Mouse (Mus musculus) adipocyte (in vitro differentiated cells): ENCODE results near the gene Zfp574.

Source experiments
- DNase-seq: peaks from one replicate; pipeline ENCODE4 v3.0.0-alpha.2; 2016; ENCODE audit warnings: low spot score

Gene Zfp574

GRCm38 (mm10) chr7:25072716-25073390, 486 bp downstream of the Zfp574 start:
- no peak for DNase-seq

- DNase-seq, result no peak
These were observed 1.6 kb downstream of the Zfp574 start for GRCm38 (mm10) chr7:25073924-25074323.

GRCm38 (mm10) chr7:25076296-25076662, 3.9 kb downstream of the Zfp574 start:
- no peak for DNase-seq

DNA sequence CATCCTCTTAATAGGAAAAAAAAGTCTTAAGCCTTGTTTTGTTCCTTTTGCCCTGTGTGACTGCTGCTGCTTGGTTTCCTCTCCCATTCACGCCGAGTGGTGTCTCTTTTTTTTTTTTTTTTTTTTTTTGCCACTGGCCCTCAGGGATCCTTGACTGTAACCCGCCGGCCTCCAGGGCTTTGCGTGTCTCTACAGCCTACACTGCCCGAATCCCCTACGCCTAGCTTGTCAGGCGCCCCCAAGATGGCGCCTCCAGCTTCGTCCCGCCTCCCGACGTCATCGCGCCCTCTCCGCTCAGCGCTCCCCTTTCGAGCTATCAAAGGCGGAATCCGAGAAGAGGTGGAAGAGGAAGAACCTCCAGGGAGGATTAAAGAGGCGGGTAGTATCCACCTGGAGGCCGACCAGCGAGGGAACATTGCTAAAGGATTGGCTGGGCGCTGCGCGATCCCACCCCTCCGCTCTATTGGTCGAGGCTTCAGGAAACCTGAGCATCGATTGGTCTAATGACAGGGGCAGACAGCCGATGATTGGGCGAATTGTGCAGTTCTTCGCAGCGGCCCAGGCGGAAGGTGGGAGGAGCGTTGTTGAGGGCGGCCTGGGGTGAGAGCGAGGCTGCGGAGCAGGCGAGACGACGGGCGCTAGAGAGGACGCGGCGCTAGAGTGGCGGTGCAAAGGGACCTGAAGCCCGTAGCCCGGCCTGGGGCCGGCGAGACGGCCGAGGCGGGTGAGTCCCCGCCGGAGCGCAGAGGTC, 4.5 kb downstream of the Zfp574 start:
- peak; percentile 97 for DNase-seq

DNA sequence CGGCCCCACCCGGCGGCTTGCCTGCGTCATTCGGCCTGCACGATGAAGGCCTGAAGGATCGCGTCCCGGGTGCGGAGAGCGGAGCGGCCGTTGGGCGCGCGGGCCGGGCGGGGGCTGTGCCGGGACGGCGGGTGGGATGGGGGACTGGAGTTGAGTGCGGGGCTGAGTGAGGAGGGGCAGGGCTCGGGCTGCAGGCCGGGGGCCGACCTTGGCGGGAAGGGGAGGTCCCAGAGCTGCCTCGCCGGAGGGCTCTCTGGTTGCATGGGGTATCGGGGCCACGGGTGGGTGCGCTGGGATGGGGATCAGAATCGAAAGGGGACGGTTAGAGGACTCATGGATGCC, 5.0 kb downstream of the Zfp574 start:
- DNase-seq, result no peak

DNA sequence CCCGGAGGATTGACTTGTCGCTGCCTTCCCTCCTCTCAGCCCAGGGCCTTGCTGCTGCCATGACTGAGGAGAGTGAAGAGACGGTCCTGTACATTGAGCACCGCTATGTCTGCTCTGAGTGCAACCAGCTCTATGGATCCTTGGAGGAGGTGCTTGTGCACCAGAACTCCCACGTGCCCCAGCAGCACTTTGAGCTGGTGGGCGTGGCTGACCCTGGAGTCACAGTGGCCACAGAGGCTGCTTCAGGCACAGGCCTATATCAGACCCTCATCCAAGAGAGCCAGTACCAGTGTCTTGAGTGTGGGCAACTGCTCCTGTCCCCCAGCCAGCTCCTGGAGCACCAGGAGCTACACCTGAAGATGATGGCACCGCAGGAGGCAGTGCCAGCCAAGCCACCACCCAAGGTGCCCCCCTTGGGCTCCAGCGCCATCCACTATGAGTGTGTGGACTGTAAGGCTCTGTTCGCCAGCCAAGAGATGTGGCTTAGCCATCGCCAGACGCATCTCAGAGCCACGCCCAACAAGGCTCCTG, 7.2 kb downstream of the Zfp574 start:
- DNase-seq, result no peak

GRCm38 (mm10) chr7:25080431-25080830, 8.1 kb downstream of the Zfp574 start:
- DNase-seq, result no peak

- peak; percentile 60 for DNase-seq
These were observed 10.1 kb downstream of the Zfp574 start for GRCm38 (mm10) chr7:25082510-25082909.

DNA sequence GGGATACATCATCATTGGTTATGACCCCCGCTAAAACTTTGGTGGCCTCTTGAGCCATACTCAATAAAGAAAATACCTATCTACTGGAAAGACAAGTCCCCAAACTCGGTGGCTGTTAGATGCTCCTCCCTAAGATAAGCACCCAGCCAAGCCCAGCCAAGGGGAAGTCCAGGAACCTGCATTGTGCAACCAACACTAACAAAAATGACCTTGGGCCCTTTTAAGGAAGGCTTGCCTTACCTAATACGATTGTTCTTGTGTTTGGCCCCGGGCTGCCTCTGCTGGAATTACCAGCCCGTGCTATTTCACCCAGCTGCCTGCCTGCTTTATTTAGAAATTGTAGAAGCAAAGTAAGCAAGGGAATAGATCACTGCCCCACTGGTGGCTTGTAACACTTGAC, 12.3 kb downstream of the Zfp574 start:
- peak; percentile 22 for DNase-seq

DNA sequence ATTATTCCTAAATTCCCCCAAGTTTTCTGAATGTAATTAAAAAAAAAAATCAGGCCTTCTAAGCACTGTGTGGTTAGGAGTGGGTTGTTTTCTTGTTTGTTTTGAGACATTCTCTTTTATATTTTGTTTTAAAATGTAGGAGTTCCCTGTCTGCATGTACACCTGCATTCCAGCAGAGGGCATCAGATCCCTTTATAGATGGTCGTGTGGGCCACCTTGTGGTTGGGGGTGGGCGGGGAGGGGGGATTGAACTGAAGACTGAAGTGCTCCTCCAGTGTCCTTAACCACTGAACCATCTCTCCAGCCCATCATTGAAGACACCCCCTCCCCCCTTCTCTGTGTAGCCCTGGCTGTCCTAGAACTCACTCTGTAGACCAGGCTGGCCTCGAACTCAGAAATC, 14.3 kb downstream of the Zfp574 start:
- DNase-seq, result no peak

DNA sequence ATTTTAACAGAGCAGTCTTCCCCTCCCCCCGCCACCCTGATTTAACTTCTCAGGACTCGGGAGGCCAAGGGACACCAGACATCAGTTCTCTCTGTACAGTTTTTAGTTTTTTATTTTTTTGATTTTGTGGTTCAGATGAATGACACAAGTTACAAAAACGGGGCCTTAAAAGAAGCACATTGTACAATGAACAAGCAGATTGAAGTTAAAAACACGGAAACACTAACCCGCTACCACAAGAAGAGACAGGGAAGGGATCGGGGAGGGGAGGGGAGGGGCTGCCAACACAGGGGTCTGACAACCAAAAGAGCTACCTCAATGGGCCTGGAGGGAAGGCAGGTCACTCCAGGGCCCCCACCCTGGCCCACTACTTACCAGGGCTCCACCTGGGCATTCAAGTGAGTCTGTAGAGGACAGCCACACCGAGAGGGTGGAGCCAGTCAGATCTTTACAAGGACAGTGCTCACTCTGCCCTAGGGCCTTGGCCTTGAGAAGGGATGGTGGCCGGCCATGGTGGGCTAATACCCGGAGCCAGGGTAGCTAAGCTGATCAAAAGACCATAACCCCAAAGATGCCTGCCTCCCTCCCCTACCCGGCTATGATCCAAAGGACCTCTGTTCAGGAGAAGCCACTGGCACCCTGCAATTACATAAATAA, 15.0 kb downstream of the Zfp574 start:
- no peak for DNase-seq

- no peak for DNase-seq
These were observed 15.6 kb downstream of the Zfp574 start for GRCm38 (mm10) chr7:25087972-25088371.

- DNase-seq, result no peak
These were observed 16.2 kb downstream of the Zfp574 start for GRCm38 (mm10) chr7:25088531-25088930.

GRCm38 (mm10) chr7:25088968-25089367, 16.6 kb downstream of the Zfp574 start:
- no peak for DNase-seq

DNA sequence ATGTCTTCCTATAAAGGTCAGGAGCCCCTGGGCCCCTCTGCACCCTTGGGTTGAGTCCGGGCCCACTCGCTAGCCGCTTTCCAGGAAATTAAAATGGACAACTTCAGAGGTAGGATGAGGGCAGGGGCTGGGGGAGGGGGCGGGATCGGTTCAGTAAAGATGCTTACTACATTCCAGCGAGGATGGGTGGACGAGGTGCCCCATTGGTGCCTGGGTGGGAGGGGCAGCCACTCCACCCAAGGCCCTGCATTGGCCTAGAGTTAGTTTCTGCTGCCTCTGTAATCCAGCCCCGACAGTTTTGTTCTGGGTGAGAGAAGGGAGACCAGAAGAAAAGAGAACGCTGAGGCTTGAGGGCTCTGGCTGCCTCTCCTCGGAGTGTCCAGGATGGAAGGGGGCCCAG, 17.5 kb downstream of the Zfp574 start:
- DNase-seq, result no peak

- DNase-seq, result no peak
These were observed 25.8 kb downstream of the Zfp574 start for GRCm38 (mm10) chr7:25098169-25098568.

- peak; percentile 59 for DNase-seq
These were observed 27.2 kb downstream of the Zfp574 start for GRCm38 (mm10) chr7:25099581-25099980.

DNA sequence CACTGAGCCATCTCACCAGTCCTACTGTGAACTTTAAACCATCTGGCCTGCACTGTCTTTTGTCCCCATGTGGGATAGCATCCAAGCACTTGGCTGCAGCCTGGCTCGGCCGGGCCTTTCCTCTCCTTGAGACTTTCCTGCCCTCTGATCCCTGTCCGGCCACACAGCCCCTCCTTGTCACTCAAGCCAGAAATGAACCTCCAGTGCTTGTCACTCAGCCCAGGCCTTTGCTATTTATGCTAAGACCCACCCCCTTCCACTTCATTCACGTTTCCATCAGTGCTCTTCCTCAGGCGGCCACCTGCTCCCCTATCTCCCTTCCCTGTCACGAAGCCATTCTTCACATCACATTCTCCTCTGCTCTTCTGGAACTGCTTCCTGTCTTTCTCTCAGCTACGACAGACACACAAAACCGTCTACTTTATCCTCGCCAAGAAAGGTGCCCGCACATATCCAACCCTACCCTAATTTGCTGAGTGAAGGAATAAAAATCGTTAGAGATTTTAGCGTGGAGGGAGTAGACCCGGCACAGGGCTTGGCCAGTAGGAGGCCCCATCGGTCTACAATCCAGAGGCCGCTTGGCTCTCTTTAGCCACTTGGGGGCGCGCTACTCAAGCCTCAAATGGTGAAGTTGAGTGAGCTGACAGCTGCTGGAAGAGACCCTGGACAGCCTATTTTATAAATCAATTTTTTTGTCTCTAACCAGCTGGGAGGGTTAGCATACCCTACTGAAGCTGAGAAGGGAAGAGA, 33.2 kb downstream of the Zfp574 start:
- DNase-seq, result peak; percentile 76

- no peak for DNase-seq
These were observed 34.6 kb downstream of the Zfp574 start for GRCm38 (mm10) chr7:25106790-25107502.

DNA sequence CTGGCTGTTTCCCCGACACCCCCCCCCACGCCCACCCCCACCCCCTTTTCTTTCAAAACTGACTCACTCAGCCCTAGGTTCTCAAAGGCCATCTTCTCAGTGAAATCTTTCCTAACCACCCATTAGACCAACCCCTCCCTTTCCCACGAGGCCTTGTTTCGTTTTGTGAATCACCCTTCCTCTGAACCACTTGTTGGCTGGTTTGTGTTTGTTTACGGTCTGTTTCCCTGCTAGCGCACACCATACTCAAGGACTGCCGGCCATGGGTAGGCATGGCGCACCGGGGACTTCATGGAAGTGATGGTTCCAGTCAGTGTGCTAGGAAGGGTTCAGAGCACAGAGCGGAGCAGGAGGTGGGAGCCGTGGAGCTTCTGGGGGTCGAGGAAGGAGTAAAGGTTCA, 37.0 kb downstream of the Zfp574 start:
- no peak for DNase-seq

GRCm38 (mm10) chr7:25110336-25110735, 38.0 kb downstream of the Zfp574 start:
- no peak for DNase-seq
